Mouse (Mus musculus) naive thymus-derived CD4-positive, alpha-beta T cell, adult 2 months (primary cell): Measurements from ENCODE around the gene Rexo4.

Experiments
- DNase-seq: peaks from one replicate; pipeline ENCODE4 v3.0.0-alpha.2; 2011; ENCODE audit warnings: low read depth

The Rexo4 gene

GRCm38 (mm10) chr2:26963923-26964723 lies at the start of gene Rexo4:
Rexo4 (minus strand) TSS chr2:26964386.
- DNase-seq: peak; percentile 98

GRCm38 (mm10) chr2:27009714-27010244 lies 45.6 kb upstream of the Rexo4 start, which contains the start of gene Cacfd1:
Cacfd1 (plus strand) TSS chr2:27009926.
- peak; percentile 95 for DNase-seq

GRCm38 (mm10) chr2:27007701-27008100 lies 43.5 kb upstream of the Rexo4 start:
- DNase-seq: no peak

GRCm38 (mm10) chr2:27006255-27006654 lies 42.1 kb upstream of the Rexo4 start:
- no peak for DNase-seq

- DNase-seq: no peak
Observed at GRCm38 (mm10) chr2:26997993-26998392, 33.8 kb upstream of the Rexo4 start.

GRCm38 (mm10) chr2:26997498-26997897 lies 33.3 kb upstream of the Rexo4 start:
- peak; percentile 37 for DNase-seq

- no peak for DNase-seq
Observed at GRCm38 (mm10) chr2:26993936-26994335, 29.8 kb upstream of the Rexo4 start.

GRCm38 (mm10) chr2:26984640-26985039 lies 20.5 kb upstream of the Rexo4 start:
- DNase-seq: no peak

GRCm38 (mm10) chr2:26984179-26984578 lies 20.0 kb upstream of the Rexo4 start:
- DNase-seq: no peak

- DNase-seq: no peak
Observed at GRCm38 (mm10) chr2:26980361-26980760, 16.2 kb upstream of the Rexo4 start.

- no peak for DNase-seq
Observed at GRCm38 (mm10) chr2:26973960-26974359, 9.8 kb upstream of the Rexo4 start.

- DNase-seq: no peak
Observed at GRCm38 (mm10) chr2:26973116-26973515, 8.9 kb upstream of the Rexo4 start, which contains the start of gene Adamts13. Adamts13 (plus strand) TSS chr2:26973416.

GRCm38 (mm10) chr2:26967262-26967661 lies 3.1 kb upstream of the Rexo4 start:
- peak; percentile 38 for DNase-seq

GRCm38 (mm10) chr2:26964724-26965370 lies 661 bp upstream of the Rexo4 start:
- DNase-seq: no peak

GRCm38 (mm10) chr2:26960756-26961155 lies 3.4 kb downstream of the Rexo4 start:
- DNase-seq: no peak

GRCm38 (mm10) chr2:26957488-26957859 lies 6.7 kb downstream of the Rexo4 start:
- DNase-seq: no peak

GRCm38 (mm10) chr2:26956811-26957487 lies 7.2 kb downstream of the Rexo4 start:
- DNase-seq: no peak

GRCm38 (mm10) chr2:26954735-26955395 lies 9.3 kb downstream of the Rexo4 start:
- DNase-seq: no peak

- no peak for DNase-seq
Observed at GRCm38 (mm10) chr2:26952866-26953265, 11.3 kb downstream of the Rexo4 start.

- DNase-seq: no peak
Observed at GRCm38 (mm10) chr2:26952193-26952592, 12.0 kb downstream of the Rexo4 start.

GRCm38 (mm10) chr2:26951346-26951905 lies 12.8 kb downstream of the Rexo4 start:
- DNase-seq: no peak

GRCm38 (mm10) chr2:26950411-26950810 lies 13.8 kb downstream of the Rexo4 start:
- DNase-seq: no peak
